Mouse (Mus musculus) spleen, adult 2 months (tissue): Measurements from ENCODE around the gene Rbm44.

ENCODE experiments used
- CTCF ChIP-seq: fragments of 200-500 bp; IDR thresholded peaks from 2 replicates; pipeline ENCODE4 v1.5.1; 2011; ENCODE audit warnings: mild to moderate bottlenecking, inconsistent platforms; ENCODE audit not compliant: insufficient read depth, insufficient read length, insufficient replicate concordance; ENCODE audit errors: extremely low read depth
- POLR2A ChIP-seq: fragments of 200-500 bp; IDR thresholded peaks from 2 replicates; pipeline ENCODE4 v1.6.1; 2011; ENCODE audit warnings: low read depth, low read length, inconsistent platforms

DNA sequence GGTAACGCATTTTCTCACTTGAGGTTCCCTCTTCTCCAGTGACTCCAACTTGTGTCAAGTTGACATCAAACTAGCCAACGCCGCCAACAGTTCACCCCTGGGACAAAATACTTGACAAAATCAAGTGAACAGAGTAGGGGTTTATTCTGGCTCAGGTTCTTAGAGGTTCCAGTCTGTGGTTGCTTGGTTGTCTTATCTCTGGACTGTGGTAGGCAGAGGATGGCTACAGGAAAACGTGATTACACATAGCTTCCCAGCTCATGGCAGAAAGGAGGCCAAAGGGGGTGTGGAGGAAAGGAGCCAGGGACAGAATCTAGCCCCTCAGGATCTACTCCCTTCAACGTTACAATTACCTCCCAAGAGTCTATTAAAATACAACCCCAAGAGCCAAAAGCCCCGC, 41.8 kb downstream of the Rbm44 start:
- TF ChIP-seq CTCF: no peak
- no peak for TF ChIP-seq POLR2A
